Mouse (Mus musculus): Measurements from ENCODE around the gene Kcna5. TPM values are rescaled to one million over a fixed set of nuclear protein-coding genes. Genes with fewer than 3 reads are reported as not detected.

The Kcna5 gene
- 0.16 TPM in 1 of 2 replicates, not detected in the other for total RNA-seq (2012; rRNA removed)

- Histone ChIP-seq H3K9me3 (ENCODE audit: control insufficient read depth, insufficient read depth, low read depth, low read length) (no peaks in the 10 kb centered on the region), H3K36me3 (ENCODE audit: control insufficient read depth, insufficient read depth, low read length, poor library complexity, severe bottlenecking) (no peaks in the 10 kb centered on the region), H3K4me3 (ENCODE audit: insufficient read depth in 1 of 2, low read depth in 1 of 2, low read length in 2 of 2, poor library complexity in 1 of 2, severe bottlenecking in 1 of 2) (peak within 1 kb of the TSS; percentile 23 to 50; a peak in 3 of 4 replicates), H3K4me1 (ENCODE audit: control insufficient read depth in 2 of 2, insufficient read depth in 2 of 2, low read length in 2 of 2, poor library complexity in 1 of 2) (peaks cover 0 to 4% of the 10 kb centered on the region in 2 experiments; a peak in 1 of 4 replicates), H3K9ac (ENCODE audit: insufficient read depth, low read depth, low read length, poor library complexity, severe bottlenecking) (peak within 1 kb of the TSS; percentile 11; the same call in 1 of the 2 replicates), H3K27ac (ENCODE audit: insufficient read depth, low read depth, low read length, poor library complexity, severe bottlenecking) (no peak within 1 kb of the TSS)
- DNase-seq (ENCODE audit: low read depth, low spot score), result peak; percentile 26
- in situ Hi-C loops (cut with MboI; ENCODE audit: low sequenced_read_pairs in 2 of 2, unreplicated experiment in 2 of 2), result no loop called here
- no peak for TF ChIP-seq MAFK (IDR thresholded peaks at IDR 0.05; ENCODE audit: insufficient read depth, low read depth, low read length)
- no peak for TF ChIP-seq CHD2 (IDR thresholded peaks at IDR 0.05; ENCODE audit: low read depth, low read length)
- TF ChIP-seq HCFC1 (IDR thresholded peaks at IDR 0.05; ENCODE audit: borderline replicate concordance, insufficient read depth, low read length), result no peak
- TF ChIP-seq ZNF384 (IDR thresholded peaks at IDR 0.05; ENCODE audit: low read depth, low read length), result no peak
- no peak for TF ChIP-seq ZC3H11A (IDR thresholded peaks at IDR 0.05; ENCODE audit: borderline replicate concordance, low read depth, low read length)
Observed at GRCm38 (mm10) chr6:126535208-126535910, at the start of gene Kcna5. Gene Kcna5 (minus strand): TSS chr6:126535412.

GRCm38 (mm10) chr6:126583075-126583474, 47.9 kb upstream of the Kcna5 start:
- no peaks in the 10 kb centered on the region for H3K4me1 ChIP-seq (ENCODE audit: control insufficient read depth in 2 of 2, insufficient read depth in 2 of 2, low read length in 2 of 2, poor library complexity in 1 of 2)
- in situ Hi-C loops (cut with MboI; ENCODE audit: low sequenced_read_pairs in 2 of 2, unreplicated experiment in 2 of 2), result no loop called here
- TF ChIP-seq ZNF384 (IDR thresholded peaks at IDR 0.05; ENCODE audit: low read depth, low read length), result no peak
- TF ChIP-seq HCFC1 (IDR thresholded peaks at IDR 0.05; ENCODE audit: borderline replicate concordance, insufficient read depth, low read length), result no peak
- H3K4me3 ChIP-seq (ENCODE audit: insufficient read depth in 1 of 2, low read depth in 1 of 2, low read length in 2 of 2, poor library complexity in 1 of 2, severe bottlenecking in 1 of 2), result no peak overlapping the region
- H3K36me3 ChIP-seq (ENCODE audit: control insufficient read depth, insufficient read depth, low read length, poor library complexity, severe bottlenecking), result no peaks in the 10 kb centered on the region
- peak; percentile 43 for DNase-seq (ENCODE audit: low read depth, low spot score)
- no peak overlapping the region for H3K27ac ChIP-seq (ENCODE audit: insufficient read depth, low read depth, low read length, poor library complexity, severe bottlenecking)
- H3K9me3 ChIP-seq (ENCODE audit: control insufficient read depth, insufficient read depth, low read depth, low read length), result no peaks in the 10 kb centered on the region
- H3K9ac ChIP-seq (ENCODE audit: insufficient read depth, low read depth, low read length, poor library complexity, severe bottlenecking), result no peak overlapping the region

- in situ Hi-C loops (cut with MboI; ENCODE audit: low sequenced_read_pairs in 2 of 2, unreplicated experiment in 2 of 2), result no loop called here
- Histone ChIP-seq H3K4me3 (ENCODE audit: insufficient read depth in 1 of 2, low read depth in 1 of 2, low read length in 2 of 2, poor library complexity in 1 of 2, severe bottlenecking in 1 of 2) (no peak overlapping the region), H3K9me3 (ENCODE audit: control insufficient read depth, insufficient read depth, low read depth, low read length) (no peaks in the 10 kb centered on the region), H3K4me1 (ENCODE audit: control insufficient read depth in 2 of 2, insufficient read depth in 2 of 2, low read length in 2 of 2, poor library complexity in 1 of 2) (no peaks in the 10 kb centered on the region), H3K27ac (ENCODE audit: insufficient read depth, low read depth, low read length, poor library complexity, severe bottlenecking) (no peak overlapping the region), H3K9ac (ENCODE audit: insufficient read depth, low read depth, low read length, poor library complexity, severe bottlenecking) (no peak overlapping the region), H3K36me3 (ENCODE audit: control insufficient read depth, insufficient read depth, low read length, poor library complexity, severe bottlenecking) (no peaks in the 10 kb centered on the region)
- TF ChIP-seq CHD2 (IDR thresholded peaks at IDR 0.05; ENCODE audit: low read depth, low read length), result no peak
- no peak for TF ChIP-seq ZNF384 (IDR thresholded peaks at IDR 0.05; ENCODE audit: low read depth, low read length)
- TF ChIP-seq ZC3H11A (IDR thresholded peaks at IDR 0.05; ENCODE audit: borderline replicate concordance, low read depth, low read length), result no peak
- no peak for TF ChIP-seq HCFC1 (IDR thresholded peaks at IDR 0.05; ENCODE audit: borderline replicate concordance, insufficient read depth, low read length)
- no peak for TF ChIP-seq MAFK (IDR thresholded peaks at IDR 0.05; ENCODE audit: insufficient read depth, low read depth, low read length)
- DNase-seq (ENCODE audit: low read depth, low spot score), result no peak
Observed at GRCm38 (mm10) chr6:126581632-126582031, 46.4 kb upstream of the Kcna5 start.

GRCm38 (mm10) chr6:126580571-126580970, 45.4 kb upstream of the Kcna5 start:
- no peaks in the 10 kb centered on the region for H3K4me1 ChIP-seq (ENCODE audit: control insufficient read depth in 2 of 2, insufficient read depth in 2 of 2, low read length in 2 of 2, poor library complexity in 1 of 2)

More at GRCm38 (mm10) chr6:126580571-126580970, 45.4 kb upstream of the Kcna5 start:
- in situ Hi-C loops (cut with MboI; ENCODE audit: low sequenced_read_pairs in 2 of 2, unreplicated experiment in 2 of 2), result no loop called here
- Histone ChIP-seq H3K9me3 (ENCODE audit: control insufficient read depth, insufficient read depth, low read depth, low read length) (no peaks in the 10 kb centered on the region), H3K4me3 (ENCODE audit: insufficient read depth in 1 of 2, low read depth in 1 of 2, low read length in 2 of 2, poor library complexity in 1 of 2, severe bottlenecking in 1 of 2) (no peak overlapping the region), H3K36me3 (ENCODE audit: control insufficient read depth, insufficient read depth, low read length, poor library complexity, severe bottlenecking) (no peaks in the 10 kb centered on the region), H3K27ac (ENCODE audit: insufficient read depth, low read depth, low read length, poor library complexity, severe bottlenecking) (no peak overlapping the region), H3K9ac (ENCODE audit: insufficient read depth, low read depth, low read length, poor library complexity, severe bottlenecking) (no peak overlapping the region)
- TF ChIP-seq ZNF384 (IDR thresholded peaks at IDR 0.05; ENCODE audit: low read depth, low read length) (no peak), ZC3H11A (IDR thresholded peaks at IDR 0.05; ENCODE audit: borderline replicate concordance, low read depth, low read length) (no peak), HCFC1 (IDR thresholded peaks at IDR 0.05; ENCODE audit: borderline replicate concordance, insufficient read depth, low read length) (no peak), MAFK (IDR thresholded peaks at IDR 0.05; ENCODE audit: insufficient read depth, low read depth, low read length) (no peak), CHD2 (IDR thresholded peaks at IDR 0.05; ENCODE audit: low read depth, low read length) (no peak)
- DNase-seq (ENCODE audit: low read depth, low spot score), result no peak

Data from ES-E14 (cell line).